Mouse (Mus musculus) kidney, adult 2 months (tissue): ENCODE measurements around the gene Wnt10b.

ENCODE experiments used
- CTCF ChIP-seq: fragments of 200-500 bp; conservative IDR thresholded peaks from 2 replicates; pipeline ENCODE4 v1.5.1; 2011; ENCODE audit warnings: low read depth, mild to moderate bottlenecking, control low read depth, low read length, moderate library complexity, mixed read lengths; ENCODE audit not compliant: insufficient read depth, insufficient read length
- POLR2A ChIP-seq: fragments of 200-500 bp; IDR thresholded peaks from one replicate; pipeline ENCODE4 v1.6.1; 2011; ENCODE audit warnings: low read depth, low read length, control low read depth

DNA sequence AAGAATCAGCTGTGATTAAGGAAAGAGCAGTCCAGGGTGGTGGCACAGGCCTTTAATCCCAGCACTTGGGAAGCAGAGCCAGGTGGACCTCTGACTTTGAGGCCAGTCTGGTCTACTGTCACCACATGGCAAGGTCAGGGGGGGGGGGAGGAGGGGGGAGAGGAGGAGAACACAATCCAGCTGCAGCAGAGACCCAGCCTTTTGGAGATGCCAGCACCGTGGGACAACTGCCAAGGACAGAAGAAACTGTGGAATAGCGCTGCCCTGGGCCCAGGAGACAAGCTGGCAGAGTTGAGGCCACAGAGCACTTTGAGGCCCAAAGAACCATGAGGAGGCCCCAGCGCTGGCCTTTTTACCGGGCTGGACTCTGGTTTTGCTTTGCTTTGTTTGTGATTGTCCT lies 12.0 kb downstream of the Wnt10b start:
- TF ChIP-seq CTCF (no peak), POLR2A (no peak)
